Mouse (Mus musculus) MEL (cell line): ENCODE measurements at regions not wholly inside any gene's neighbourhood (a gene's known extent, or its start where the extent isn't known, plus 50 kb on each side); places are given as distances from the start of the nearest gene placed in this dataset.

Experiments used
- DNase-seq: peaks from one replicate; pipeline ENCODE4 v3.0.0; 2011; ENCODE audit warnings: low read depth, low spot score
- H3K27ac ChIP-seq: 2 replicates; pipeline ENCODE4 v1.5.1; 2012; ENCODE audit warnings: low read depth, mild to moderate bottlenecking, control low read depth, low read length, moderate library complexity; ENCODE audit not compliant: control insufficient read depth
- H3K27me3 ChIP-seq, 2 experiments: fragments of 150-350 bp in 1 of 2; sonication (generic) in 1 of 2; 2 replicates each; pipeline ENCODE4 v1.6.1; 2012; ENCODE audit warnings: low read length in 2 of 2, mild to moderate bottlenecking in 2 of 2, improper control_type of control experiment in 1 of 2, moderate library complexity in 1 of 2; ENCODE audit not compliant: insufficient read depth in 2 of 2, control insufficient read depth in 1 of 2
- H3K36me3 ChIP-seq, 2 experiments: 2 replicates each; pipeline ENCODE4 v1.6.1; 2012 to 2014; ENCODE audit warnings: low read length in 2 of 2, improper control_type of control experiment in 1 of 2, inconsistent platforms in 1 of 2, mild to moderate bottlenecking in 1 of 2; ENCODE audit not compliant: insufficient read depth in 2 of 2, control insufficient read depth in 1 of 2
- H3K4me1 ChIP-seq, 2 experiments: fragments of 150-350 bp in 1 of 2; sonication (generic) in 1 of 2; 2 replicates each; pipeline ENCODE4 v1.6.1; 2012; ENCODE audit warnings: low read length in 2 of 2, improper control_type of control experiment in 1 of 2, mild to moderate bottlenecking in 1 of 2; ENCODE audit not compliant: insufficient read depth in 2 of 2, control insufficient read depth in 1 of 2
- H3K4me3 ChIP-seq, 2 experiments: fragments of 150-350 bp in 1 of 2; sonication (generic) in 1 of 2; 2 replicates each; pipeline ENCODE4 v1.5.1; 2012; ENCODE audit warnings: low read depth in 2 of 2, low read length in 2 of 2, mild to moderate bottlenecking in 2 of 2, moderate library complexity in 2 of 2, control low read depth in 1 of 2, improper control_type of control experiment in 1 of 2; ENCODE audit not compliant: control insufficient read depth in 1 of 2, insufficient read depth in 1 of 2
- H3K79me2 ChIP-seq: 2 replicates; pipeline ENCODE4 v1.6.1; 2012; ENCODE audit warnings: mild to moderate bottlenecking, low read length, moderate library complexity; ENCODE audit not compliant: control insufficient read depth, poor library complexity, insufficient read depth
- H3K9ac ChIP-seq: 2 replicates; pipeline ENCODE4 v1.6.1; 2012; ENCODE audit warnings: low read depth, mild to moderate bottlenecking, control low read depth, low read length, moderate library complexity; ENCODE audit not compliant: control insufficient read depth, poor library complexity, severe bottlenecking
- H3K9me3 ChIP-seq: fragments of 150-350 bp; sonication (generic); replicated peaks from 2 replicates; pipeline ENCODE4 v1.6.1; 2012; ENCODE audit warnings: mild to moderate bottlenecking, low read length, improper control_type of control experiment, moderate library complexity; ENCODE audit not compliant: insufficient read depth
- CHD1 ChIP-seq: IDR thresholded peaks from 2 replicates; pipeline ENCODE4 v1.6.1; 2012; ENCODE audit warnings: low read depth, mild to moderate bottlenecking, inconsistent platforms, low read length, improper control_type of control experiment
- E2F4 ChIP-seq: IDR thresholded peaks from 2 replicates; pipeline ENCODE4 v1.6.1; 2011; ENCODE audit warnings: low read depth, low read length, improper control_type of control experiment, borderline replicate concordance
- ELF1 ChIP-seq: IDR thresholded peaks from 2 replicates; pipeline ENCODE4 v1.6.1; 2014; ENCODE audit warnings: low read depth, mild to moderate bottlenecking, inconsistent platforms, low read length, improper control_type of control experiment, moderate library complexity
- EP300 ChIP-seq, 2 experiments: IDR thresholded peaks; 2 replicates each; pipeline ENCODE4 v1.6.1; 2011; ENCODE audit warnings: improper control_type of control experiment in 2 of 2, low read length in 2 of 2, low read depth in 1 of 2, mild to moderate bottlenecking in 1 of 2
- ETS1 ChIP-seq: IDR thresholded peaks from 2 replicates; pipeline ENCODE4 v1.6.1; 2012; ENCODE audit warnings: low read depth, mild to moderate bottlenecking, inconsistent platforms, low read length, improper control_type of control experiment, moderate library complexity
- KAT2A ChIP-seq: conservative IDR thresholded peaks from 2 replicates; pipeline ENCODE4 v1.6.1; 2012; ENCODE audit warnings: low read depth, low read length, improper control_type of control experiment, inconsistent platforms
- MAX ChIP-seq: IDR thresholded peaks from 2 replicates; pipeline ENCODE4 v1.6.1; 2011; ENCODE audit warnings: low read length, improper control_type of control experiment
- MYB ChIP-seq: IDR thresholded peaks from 2 replicates; pipeline ENCODE4 v1.6.1; 2011; ENCODE audit warnings: mild to moderate bottlenecking, low read depth, low read length, improper control_type of control experiment
- MYC ChIP-seq: IDR thresholded peaks from 2 replicates; pipeline ENCODE4 v1.6.1; 2011; ENCODE audit warnings: low read depth, mild to moderate bottlenecking, low read length, improper control_type of control experiment, moderate library complexity
- NRF1 ChIP-seq: IDR thresholded peaks from 2 replicates; pipeline ENCODE4 v1.6.1; 2014; ENCODE audit warnings: low read depth, mild to moderate bottlenecking, inconsistent platforms, low read length, improper control_type of control experiment, moderate library complexity; ENCODE audit not compliant: poor library complexity, insufficient read depth, severe bottlenecking
- POLR2A ChIP-seq, 2 experiments: IDR thresholded peaks; 2 replicates each; pipeline ENCODE4 v1.6.1; 2011 to 2012; ENCODE audit warnings: low read length in 2 of 2, mild to moderate bottlenecking in 2 of 2, control low read depth in 1 of 2, improper control_type of control experiment in 1 of 2, low read depth in 1 of 2, moderate library complexity in 1 of 2; ENCODE audit not compliant: control insufficient read depth in 1 of 2, insufficient read depth in 1 of 2, poor library complexity in 1 of 2
- RAD21 ChIP-seq: IDR thresholded peaks from 2 replicates; pipeline ENCODE4 v1.6.1; 2011; ENCODE audit warnings: mild to moderate bottlenecking, low read depth, low read length, improper control_type of control experiment
- TBP ChIP-seq: IDR thresholded peaks from 2 replicates; pipeline ENCODE4 v1.8.0; 2011; ENCODE audit warnings: low read depth, low read length, improper control_type of control experiment
- TCF12 ChIP-seq: IDR thresholded peaks from 2 replicates; pipeline ENCODE4 v1.6.1; 2014; ENCODE audit warnings: low read depth, mild to moderate bottlenecking, inconsistent platforms, low read length, improper control_type of control experiment, moderate library complexity
- UBTF ChIP-seq: IDR thresholded peaks from 2 replicates; pipeline ENCODE4 v1.6.1; 2012; ENCODE audit warnings: low read depth, mild to moderate bottlenecking, inconsistent platforms, low read length, improper control_type of control experiment, moderate library complexity, borderline replicate concordance; ENCODE audit not compliant: insufficient read depth
- USF1 ChIP-seq: IDR thresholded peaks from 2 replicates; pipeline ENCODE4 v1.6.1; 2014; ENCODE audit warnings: low read depth, mild to moderate bottlenecking, inconsistent platforms, low read length, improper control_type of control experiment, moderate library complexity
- ZKSCAN1 ChIP-seq: IDR thresholded peaks from 2 replicates; pipeline ENCODE4 v1.6.1; 2012; ENCODE audit warnings: low read depth, mild to moderate bottlenecking, inconsistent platforms, low read length, improper control_type of control experiment, moderate library complexity
- ZMIZ1 ChIP-seq: IDR thresholded peaks from 2 replicates; pipeline ENCODE4 v1.6.1; 2012; ENCODE audit warnings: low read depth, mild to moderate bottlenecking, inconsistent platforms, low read length, improper control_type of control experiment, moderate library complexity
- ZNF384 ChIP-seq: IDR thresholded peaks from 2 replicates; pipeline ENCODE4 v1.6.1; 2012; ENCODE audit warnings: low read depth, mild to moderate bottlenecking, inconsistent platforms, low read length, improper control_type of control experiment

- TF ChIP-seq TCF12 (no peak), ETS1 (no peak), ZNF384 (no peak), MYC (no peak), POLR2A (IDR thresholded peaks at IDR 0.05; ENCODE audit: control insufficient read depth in 1 of 2, insufficient read depth in 1 of 2, low read depth in 1 of 2, low read length in 2 of 2, poor library complexity in 1 of 2) (no peak), KAT2A (no peak), MYB (no peak), MAX (peak; percentile 65), CHD1 (no peak), ELF1 (no peak), NRF1 (no peak), UBTF (no peak), RAD21 (no peak), EP300 (IDR thresholded peaks at IDR 0.05; ENCODE audit: low read depth in 1 of 2, low read length in 2 of 2) (0 out of 4 replicates have a peak, but pooled peaks of 1 of the 2 experiments have one; percentile 12), USF1 (peak; percentile 52), ZMIZ1 (no peak), E2F4 (no peak), TBP (no peak), ZKSCAN1 (no peak)
- Histone ChIP-seq H3K4me3 (no peak overlapping the region), H3K9ac (peak overlapping the region; percentile 79), H3K4me1 (peaks cover 26 to 42% of the 10 kb centered on the region in 2 experiments), H3K27me3 (no peaks in the 10 kb centered on the region), H3K27ac (peak overlapping the region; percentile 99), H3K79me2 (no peaks in the 10 kb centered on the region), H3K9me3 (no peaks in the 10 kb centered on the region), H3K36me3 (peaks cover 0 to 46% of the 10 kb centered on the region in 2 experiments; a peak in 2 of 4 replicates)
- DNase-seq = no peak
These were observed 327.8 kb upstream of the Runx1 start for GRCm38 (mm10) chr16:93153545-93154329.
